Mouse (Mus musculus): Measurements from ENCODE around the gene Sapcd2.

GRCm38 (mm10) chr2:25328440-25328839 lies 43.7 kb upstream of the Sapcd2 start:
- TF ChIP-seq POLR2A (IDR thresholded peaks at IDR 0.05; ENCODE audit: insufficient read depth, low read depth, low read length), result no peak
- TF ChIP-seq EP300 (IDR thresholded peaks at IDR 0.05; ENCODE audit: insufficient read depth, low read depth, low read length), result no peak
- peak; percentile 68 for TF ChIP-seq CTCF (IDR thresholded peaks at IDR 0.05)

Data from heart, adult 2 months (tissue).